Mouse (Mus musculus): ENCODE measurements around the gene Sox6.

DNA sequence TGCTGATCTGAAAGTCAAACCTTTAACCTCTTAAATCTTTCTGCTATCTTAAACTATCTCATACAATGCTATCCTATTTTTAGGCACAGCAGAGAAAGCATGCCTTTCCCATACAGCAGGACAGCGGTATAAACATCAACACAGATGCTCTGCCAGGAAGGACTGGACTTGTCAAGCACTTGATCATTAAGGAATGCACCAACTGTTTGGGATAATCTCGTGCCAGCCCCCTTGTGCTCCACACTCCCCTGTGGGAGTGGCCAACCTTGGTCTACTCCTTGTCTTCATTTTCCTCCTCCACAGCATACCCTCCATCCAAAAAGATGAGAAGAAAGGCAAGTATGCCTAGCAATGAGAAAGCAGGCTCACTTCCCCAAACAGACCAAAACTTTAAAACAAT lies 332.5 kb downstream of the Sox6 start:
- no peak for TF ChIP-seq POLR2A (IDR thresholded peaks at IDR 0.05; ENCODE audit: borderline replicate concordance, extremely low read depth, low read depth, low read length)
- TF ChIP-seq CTCF (IDR thresholded peaks at IDR 0.05; ENCODE audit: insufficient read depth, low read length) = no peak

All from lung, adult 2 months (tissue).